ENCODE assay signal across 10 mouse cellular contexts in the genomic region with DNA sequence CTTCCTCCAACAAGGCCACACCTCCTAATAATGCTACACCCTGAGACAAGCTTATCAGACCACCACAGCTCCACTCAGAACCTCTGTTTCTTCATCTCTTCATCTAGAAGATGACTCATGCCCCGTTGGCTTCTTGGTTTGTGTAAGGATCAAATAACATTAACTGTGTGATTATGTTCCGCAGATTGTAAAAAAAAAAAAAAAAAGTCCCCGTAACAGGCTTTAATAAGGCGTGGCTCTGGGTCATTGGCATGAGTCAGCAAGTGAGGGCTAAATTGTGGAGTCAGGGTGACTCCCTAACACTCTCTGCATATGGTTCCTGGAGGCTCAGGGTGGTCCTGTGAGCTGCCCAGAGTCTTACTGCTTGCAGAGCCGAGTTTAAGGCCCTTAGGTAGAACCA. TPM values are rescaled to one million over a fixed set of nuclear protein-coding genes. Genes with fewer than 3 reads are reported as not detected.
DNase-seq lines count a peak whose midpoint lies in the region; ATAC-seq and TF ChIP-seq lines count a peak whose summit lies in the region.
"Had no signal": no experiment of that assay in that cellular context is flagged by ENCODE, and none has a peak within 500 bp of the region (broad histone marks: within the 10 kb centered on the region; RNA-seq: fewer than 3 reads in every experiment).

No protein-coding gene starts in this region.

- H3K36me3 ChIP-seq in hindbrain, embryonic 10.5 days = no peaks in the 10 kb centered on the region
- H3K36me3 ChIP-seq in hindbrain, embryonic 12.5 days = no peaks in the 10 kb centered on the region
- H3K36me3 ChIP-seq in MEL (ENCODE audit: control insufficient read depth in 1 of 2, insufficient read depth in 2 of 2, low read length in 2 of 2) = peaks cover 0 to 31% of the 10 kb centered on the region in 2 experiments; a peak in 2 of 4 replicates
- H3K36me3 ChIP-seq: heart, embryonic 12.5 days had no signal

- TF ChIP-seq POLR2A in MEL (IDR thresholded peaks at IDR 0.05; ENCODE audit: control insufficient read depth in 1 of 2, insufficient read depth in 1 of 2, low read depth in 1 of 2, low read length in 2 of 2, poor library complexity in 1 of 2) = peak in 1 of 2 experiments; percentile 43; a peak in 1 of 4 replicates

- no peak overlapping the region for H3K4me3 ChIP-seq in hindbrain, embryonic 10.5 days
- H3K4me3 ChIP-seq in hindbrain, embryonic 12.5 days = no peak overlapping the region
- H3K4me3 ChIP-seq in MEL (ENCODE audit: control insufficient read depth in 1 of 2, insufficient read depth in 1 of 2, low read depth in 2 of 2, low read length in 2 of 2) = no peak overlapping the region
- H3K4me3 ChIP-seq: heart, embryonic 12.5 days had no signal

- H3K9me3 ChIP-seq in hindbrain, embryonic 10.5 days = no peaks in the 10 kb centered on the region
- no peaks in the 10 kb centered on the region for H3K9me3 ChIP-seq in hindbrain, embryonic 12.5 days (replicated peaks)
- H3K9me3 ChIP-seq in MEL (replicated peaks; ENCODE audit: insufficient read depth, low read length) = no peaks in the 10 kb centered on the region
- H3K9me3 ChIP-seq: heart, embryonic 12.5 days had no signal

- no peak overlapping the region for H3K9ac ChIP-seq in hindbrain, embryonic 12.5 days
- H3K9ac ChIP-seq in MEL (ENCODE audit: control insufficient read depth, low read depth, low read length, poor library complexity, severe bottlenecking) = peak overlapping the region; percentile 38; the same call in 1 of the 2 replicates
- H3K9ac ChIP-seq: heart, embryonic 12.5 days had no signal

- no peaks in the 10 kb centered on the region for H3K79me2 ChIP-seq in MEL (ENCODE audit: control insufficient read depth, insufficient read depth, low read length, poor library complexity)

- TF ChIP-seq RAD21 in MEL (IDR thresholded peaks at IDR 0.05; ENCODE audit: low read depth, low read length) = no peak

- H3K4me2 ChIP-seq in hindbrain, embryonic 12.5 days (replicated peaks) = no peak overlapping the region
- H3K4me2 ChIP-seq: heart, embryonic 12.5 days had no signal

- no peaks in the 10 kb centered on the region for H3K27me3 ChIP-seq in hindbrain, embryonic 10.5 days (ENCODE audit: insufficient read depth, poor library complexity, severe bottlenecking)
- no peaks in the 10 kb centered on the region for H3K27me3 ChIP-seq in hindbrain, embryonic 12.5 days
- H3K27me3 ChIP-seq in MEL (ENCODE audit: control insufficient read depth in 1 of 2, insufficient read depth in 2 of 2, low read length in 2 of 2) = no peaks in the 10 kb centered on the region
- H3K27me3 ChIP-seq: heart, embryonic 12.5 days had no signal

- no peak for DNase-seq in hindbrain, embryonic 10.5 days (ENCODE audit: low spot score)
- DNase-seq in MEL (ENCODE audit: low read depth, low spot score) (peak; percentile 98), adipocyte (ENCODE audit: low spot score) (no peak)
- no peak for DNase-seq in heart, postnatal 10 days
- no peak for DNase-seq in urinary bladder, postnatal 25 days (ENCODE audit: low spot score)
- DNase-seq: midbrain, embryonic 14.5 days had no signal

- 68% methylated on average over 5 of the region's 5 CpGs for WGBS in hindbrain, embryonic 10.5 days
- WGBS in hindbrain, embryonic 12.5 days = 60% methylated on average over 5 of the region's 5 CpGs

- intact Hi-C loops in heart, postnatal 10 days (cut with DNase I) = no loop called here

- peak; percentile 96 to 97 for TF ChIP-seq EP300 in MEL (IDR thresholded peaks at IDR 0.05; ENCODE audit: low read depth in 1 of 2, low read length in 2 of 2)

- peak overlapping the region; percentile 87; the same call in 1 of the 2 replicates for H3K27ac ChIP-seq in hindbrain, embryonic 10.5 days
- H3K27ac ChIP-seq in hindbrain, embryonic 12.5 days = no peak overlapping the region
- H3K27ac ChIP-seq in MEL (ENCODE audit: control insufficient read depth, low read depth, low read length) = peak overlapping the region; percentile 94

- TF ChIP-seq CTCF in MEL (IDR thresholded peaks at IDR 0.05 in 2 of 3, conservative IDR thresholded peaks at IDR 0.05 in 1 of 3; ENCODE audit: control insufficient read depth in 1 of 3, insufficient read depth in 1 of 3, low read depth in 2 of 3, low read length in 3 of 3, poor library complexity in 1 of 3, severe bottlenecking in 1 of 3) = no peak

- H3K4me1 ChIP-seq in hindbrain, embryonic 10.5 days (replicated peaks) = peaks cover 28% of the 10 kb centered on the region
- H3K4me1 ChIP-seq in hindbrain, embryonic 12.5 days = peaks cover 12% of the 10 kb centered on the region
- peaks cover 20 to 47% of the 10 kb centered on the region in 2 experiments for H3K4me1 ChIP-seq in MEL (ENCODE audit: control insufficient read depth in 1 of 2, insufficient read depth in 2 of 2, low read length in 2 of 2)

- no peak for ATAC-seq in hindbrain, embryonic 12.5 days (ENCODE audit: low FRiP score)
- ATAC-seq in granulocyte monocyte progenitor cell, adult 5-6 weeks (replicated peaks; ENCODE audit: poor library complexity, severe bottlenecking) = peak; percentile 71
- ATAC-seq in megakaryocyte progenitor cell, adult 5-6 weeks (replicated peaks; ENCODE audit: poor library complexity) = peak; percentile 68

TF ChIP-seq in MEL, 35 proteins besides CTCF, POLR2A, EP300 and RAD21 (continues in another document):
- peak; percentile 96 for TF ChIP-seq TAL1 (IDR thresholded peaks at IDR 0.05; ENCODE audit: low read length)
- no peak for TF ChIP-seq NRF1 (IDR thresholded peaks at IDR 0.05; ENCODE audit: insufficient read depth, low read depth, low read length, poor library complexity, severe bottlenecking)
- no peak for TF ChIP-seq POLR2AphosphoS5 (IDR thresholded peaks at IDR 0.05; ENCODE audit: borderline replicate concordance, low read depth, low read length)
- TF ChIP-seq MYC (IDR thresholded peaks at IDR 0.05; ENCODE audit: low read depth, low read length) = peak; percentile 19; the same call in 1 of the 2 replicates
- no peak for TF ChIP-seq USF2 (IDR thresholded peaks at IDR 0.05; ENCODE audit: borderline replicate concordance in 1 of 2, insufficient read depth in 1 of 2, low read depth in 1 of 2, low read length in 2 of 2)
- no peak; the same call in 1 of the 2 replicates for TF ChIP-seq CHD2 (IDR thresholded peaks at IDR 0.05; ENCODE audit: low read length)
- no peak for TF ChIP-seq ZMIZ1 (IDR thresholded peaks at IDR 0.05; ENCODE audit: low read depth, low read length)
- TF ChIP-seq HCFC1 (IDR thresholded peaks at IDR 0.05; ENCODE audit: low read depth, low read length) = peak; percentile 47
- TF ChIP-seq SIN3A (IDR thresholded peaks at IDR 0.05; ENCODE audit: low read length) = peak; percentile 92
- peak; percentile 69 for TF ChIP-seq TBP (IDR thresholded peaks at IDR 0.05; ENCODE audit: low read depth, low read length)
- peak; percentile 97 for TF ChIP-seq GATA1 (IDR thresholded peaks at IDR 0.05; ENCODE audit: low read depth, low read length)
- no peak for TF ChIP-seq KAT2A (conservative IDR thresholded peaks at IDR 0.05; ENCODE audit: low read depth, low read length)
- peak; percentile 99 for TF ChIP-seq ZNF384 (IDR thresholded peaks at IDR 0.05; ENCODE audit: low read depth, low read length)
- peak; percentile 22; the same call in 1 of the 2 replicates for TF ChIP-seq ELF1 (IDR thresholded peaks at IDR 0.05; ENCODE audit: low read depth, low read length)
- TF ChIP-seq ETS1 (IDR thresholded peaks at IDR 0.05; ENCODE audit: low read depth, low read length) = peak; percentile 99
- TF ChIP-seq JUND (IDR thresholded peaks at IDR 0.05; ENCODE audit: low read depth, low read length) = peak; percentile 98
- TF ChIP-seq ZC3H11A (IDR thresholded peaks at IDR 0.05; ENCODE audit: low read depth, low read length) = no peak
- no peak for TF ChIP-seq NELFE (IDR thresholded peaks at IDR 0.05; ENCODE audit: low read depth, low read length)
- TF ChIP-seq MAX (IDR thresholded peaks at IDR 0.05; ENCODE audit: low read length) = no peak
- no peak for TF ChIP-seq MEF2A (IDR thresholded peaks at IDR 0.05; ENCODE audit: extremely low read depth, insufficient replicate concordance, low read depth, low read length, poor library complexity, severe bottlenecking)
- TF ChIP-seq MYB (IDR thresholded peaks at IDR 0.05; ENCODE audit: low read depth, low read length) = peak; percentile 61; the same call in 1 of the 2 replicates
- no peak for TF ChIP-seq CHD1 (IDR thresholded peaks at IDR 0.05; ENCODE audit: low read depth, low read length)
- peak; percentile 92 for TF ChIP-seq GABPA (IDR thresholded peaks at IDR 0.05; ENCODE audit: low read depth, low read length)
- no peak for TF ChIP-seq MAZ (IDR thresholded peaks at IDR 0.05; ENCODE audit: low read depth, low read length)
- no peak for TF ChIP-seq UBTF (IDR thresholded peaks at IDR 0.05; ENCODE audit: borderline replicate concordance, insufficient read depth, low read depth, low read length)
- no peak for TF ChIP-seq POLR2AphosphoS2 (IDR thresholded peaks at IDR 0.05; ENCODE audit: low read length)

RNA-seq across cellular contexts. Expression of gene Myh9, which starts 39.7 kb away (rescaled TPM):
- polyA plus RNA-seq in hindbrain, embryonic 10.5 days (2016; fragmentation: Nextera tagmentation; extraction: Ambion mirVana) = 32.7 and 38.4 TPM in 2 replicates
- 32.0 and 33.5 TPM in 2 replicates for polyA plus RNA-seq in hindbrain, embryonic 12.5 days (2016; fragmentation: Nextera tagmentation; extraction: Ambion mirVana)
- total RNA-seq in MEL (2012; rRNA removed) = 59.3 and 65.1 TPM in 2 replicates
- 100 to 1,000 TPM; 158 to 176 TPM for polyA plus RNA-seq in MEL (2012; ENCODE audit: insufficient read depth in 1 of 2, insufficient read length in 2 of 2, low read depth in 1 of 2, low replicate concordance in 2 of 2, missing spikeins in 1 of 2)
- total RNA-seq in granulocyte monocyte progenitor cell, adult 5-6 weeks (2014; fragmentation: Nextera tagmentation) = 199 and 315 TPM in 2 replicates
- total RNA-seq in granulocyte monocyte progenitor cell, adult 5-6 weeks (2017) = 285 and 305 TPM in 2 replicates
- 167 and 191 TPM in 2 replicates for total RNA-seq in megakaryocyte progenitor cell, adult 5-6 weeks (2015)
- total RNA-seq in megakaryocyte progenitor cell, adult 5-6 weeks (2017) = 238 and 338 TPM in 2 replicates
- 100 to 1,000 TPM; 206 to 221 TPM for total RNA-seq in heart, postnatal 10 days (2021)

RNA-seq across cellular contexts. Expression of gene Txn2, which starts 47.1 kb away (rescaled TPM):
- 286 and 294 TPM in 2 replicates for polyA plus RNA-seq in hindbrain, embryonic 10.5 days (2016; fragmentation: Nextera tagmentation; extraction: Ambion mirVana)
- 191 and 206 TPM in 2 replicates for polyA plus RNA-seq in hindbrain, embryonic 12.5 days (2016; fragmentation: Nextera tagmentation; extraction: Ambion mirVana)
- total RNA-seq in MEL (2012; rRNA removed) = 188 and 207 TPM in 2 replicates
- 100 to 1,000 TPM; 114 to 416 TPM for polyA plus RNA-seq in MEL (2012; ENCODE audit: insufficient read depth in 1 of 2, insufficient read length in 2 of 2, low read depth in 1 of 2, low replicate concordance in 2 of 2, missing spikeins in 1 of 2)
- total RNA-seq in granulocyte monocyte progenitor cell, adult 5-6 weeks (2014; fragmentation: Nextera tagmentation) = 214 and 226 TPM in 2 replicates
- 65.7 and 89.0 TPM in 2 replicates for total RNA-seq in granulocyte monocyte progenitor cell, adult 5-6 weeks (2017)
- 196 and 255 TPM in 2 replicates for total RNA-seq in megakaryocyte progenitor cell, adult 5-6 weeks (2015)
- 44.4 and 60.6 TPM in 2 replicates for total RNA-seq in megakaryocyte progenitor cell, adult 5-6 weeks (2017)
- 100 to 1,000 TPM; 200 to 221 TPM for total RNA-seq in heart, postnatal 10 days (2021)
